Mouse (Mus musculus) hematopoietic stem cell, adult 5-6 weeks (primary cell): ENCODE measurements around the gene Tmem232. TPM values are rescaled to one million over a fixed set of nuclear protein-coding genes. Genes with fewer than 3 reads are reported as not detected.
"Not testable (repeated sequence)": the region's sequence is repeated elsewhere in the genome, so short reads cannot be mapped to it uniquely, and the experiment has no call there.

Experiments
- ATAC-seq, 2 experiments: fragments of 125-278 bp in 1 of 2; replicated peaks in 1 of 2; 2 replicates each; pipeline ENCODE4 v1.8.0; 2016 to 2017; ENCODE audit warnings: inconsistent platforms in 2 of 2, mild to moderate bottlenecking in 2 of 2, moderate number of reproducible peaks in 2 of 2, low read depth in 1 of 2, moderate TSS enrichment in 1 of 2; ENCODE audit not compliant: low FRiP score in 2 of 2, poor library complexity in 2 of 2, severe bottlenecking in 2 of 2, insufficient read depth in 1 of 2, low TSS enrichment in 1 of 2
- total RNA-seq: library from RNA; stranded (forward); fragments of 172-1452, 232-1000 nt; gene quantifications from 2 replicates; pipeline ENCODE4 v1.2.3, GENCODE M21; 2017

Gene Tmem232
- total RNA-seq, 1 experiment from 2014 or later, result not detected

DNA sequence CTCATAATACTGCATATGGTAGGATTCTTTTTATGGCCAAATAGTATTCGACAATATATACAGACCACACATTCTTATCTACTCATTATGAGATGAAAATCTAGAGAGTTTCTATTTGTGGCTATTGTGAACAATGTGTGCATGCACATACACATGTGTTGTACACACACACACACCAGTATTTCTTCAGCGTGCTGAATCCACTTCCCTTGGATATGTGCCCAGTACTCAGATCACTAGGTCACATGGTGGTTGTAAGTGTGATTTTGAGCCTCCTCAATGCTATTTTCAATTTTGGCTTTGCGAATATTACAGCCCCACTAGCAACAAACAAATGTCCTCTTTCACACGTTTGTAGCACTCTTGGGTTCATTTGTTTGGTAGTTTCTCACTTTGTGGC is 200.6 kb downstream of the Tmem232 start:
- no peak for ATAC-seq

DNA sequence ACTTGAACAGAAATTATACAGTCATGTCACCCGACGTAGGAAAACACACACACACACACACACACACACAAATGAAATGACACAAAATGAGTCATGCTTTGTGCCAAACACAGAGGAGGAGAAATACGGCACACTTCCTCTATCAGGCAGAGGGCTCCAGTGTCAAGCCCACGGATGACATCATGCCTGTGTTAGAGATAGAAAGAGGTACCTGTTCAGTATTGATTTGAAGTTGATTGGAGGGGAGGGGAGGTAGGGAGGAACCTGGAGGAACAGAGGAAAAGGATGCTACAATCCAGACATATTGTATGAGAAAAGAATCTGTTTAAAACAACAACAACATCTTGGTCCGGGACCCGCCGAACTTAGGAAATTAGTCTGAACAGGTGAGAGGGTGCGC is 209.8 kb downstream of the Tmem232 start:
- ATAC-seq, result no peak

DNA sequence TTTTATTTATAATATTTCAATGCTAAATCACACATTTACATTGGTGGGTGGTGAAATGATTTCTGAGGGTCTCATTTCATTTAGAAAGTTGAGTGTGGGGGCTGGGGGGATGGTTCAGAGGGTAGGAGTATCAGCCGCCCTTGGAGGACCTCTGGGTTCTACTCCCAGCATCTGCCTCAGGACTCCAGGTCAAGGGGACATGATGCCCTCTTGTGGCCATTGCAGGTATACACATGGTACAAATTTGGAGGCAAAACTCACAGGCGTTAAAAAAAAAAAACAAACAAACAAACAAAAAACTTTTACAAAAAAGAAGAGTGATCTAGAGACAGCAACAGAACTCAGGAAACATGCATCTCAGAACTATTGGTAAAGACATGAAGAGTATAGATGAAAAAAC is 215.3 kb downstream of the Tmem232 start:
- ATAC-seq, result peak; percentile 42 to 68; a peak in 2 of 4 replicates

DNA sequence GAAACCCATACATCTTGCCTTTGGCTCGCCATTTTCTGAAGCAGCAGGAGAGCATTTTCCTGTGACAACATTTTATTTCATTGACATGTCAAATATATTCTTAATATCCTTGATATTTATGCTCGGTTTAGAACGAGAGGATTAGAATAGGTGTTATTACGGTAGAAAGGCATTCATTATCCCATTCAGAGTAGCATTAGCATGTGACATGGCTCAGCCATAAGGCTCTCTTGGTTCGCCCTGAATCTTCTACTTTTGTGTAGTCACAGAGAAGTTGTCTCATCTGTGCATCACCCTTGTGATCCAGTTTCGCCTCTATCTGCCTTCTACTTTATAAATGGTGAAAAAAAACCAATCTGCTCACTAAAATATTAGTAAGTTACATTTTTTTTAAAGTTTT is 220.0 kb downstream of the Tmem232 start:
- no peak for ATAC-seq

DNA sequence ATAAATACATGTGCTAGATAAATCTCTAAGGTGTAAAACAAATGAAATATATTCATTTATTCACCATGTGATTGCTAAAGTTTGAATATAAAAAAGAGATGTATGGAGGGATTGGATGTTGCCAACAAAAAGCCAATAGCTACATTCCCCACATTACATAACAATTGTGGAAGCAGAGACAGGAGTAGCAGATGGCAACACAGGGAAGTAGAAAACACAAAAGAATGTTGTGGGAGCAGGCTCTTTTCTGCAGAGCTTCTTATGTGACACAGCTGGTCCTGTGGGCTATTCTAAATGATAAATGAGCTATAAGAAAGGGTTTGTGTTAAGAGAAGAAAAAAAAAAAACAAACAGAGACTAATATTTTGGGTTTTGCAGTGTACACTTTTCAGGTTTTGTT is 240.6 kb downstream of the Tmem232 start:
- no peak for ATAC-seq

DNA sequence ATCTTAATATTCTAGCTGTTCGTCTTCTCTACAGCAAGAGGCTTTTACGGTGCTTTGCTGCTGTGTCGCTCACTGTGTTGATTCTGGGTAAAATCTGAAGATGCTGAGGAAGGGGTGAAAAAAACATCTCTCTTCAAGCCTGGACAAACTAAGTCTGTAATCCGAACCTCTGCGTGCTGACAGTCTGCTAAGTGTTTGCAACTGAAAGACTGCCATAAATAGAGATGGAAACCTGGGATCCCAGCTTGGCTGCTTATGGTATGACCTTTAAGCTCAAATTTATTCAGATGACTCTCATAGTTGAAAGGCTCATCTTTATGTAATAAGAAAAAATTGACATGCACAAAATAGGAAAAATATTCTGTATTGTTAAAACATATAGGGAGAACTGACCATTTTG is 242.8 kb downstream of the Tmem232 start:
- ATAC-seq, result no peak

DNA sequence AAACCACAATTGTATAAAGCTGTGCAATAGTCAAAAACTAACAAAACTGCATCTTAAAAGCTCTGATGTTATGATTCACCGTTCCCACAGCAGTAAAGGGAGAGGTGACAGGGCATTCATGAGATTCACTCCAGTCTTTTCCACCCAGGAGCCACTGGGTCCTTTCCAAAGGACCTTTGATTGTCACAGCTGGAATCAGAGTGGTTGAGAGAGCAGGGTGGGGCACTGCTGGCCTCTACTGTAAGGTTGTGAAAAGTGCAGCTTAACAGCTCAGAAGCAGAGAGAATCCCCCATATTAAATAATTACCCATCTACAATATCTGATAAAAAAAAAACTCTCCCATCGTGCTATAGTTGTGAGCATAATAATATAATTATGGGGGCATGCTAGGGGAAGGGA is 288.4 kb downstream of the Tmem232 start:
- ATAC-seq, result no peak

DNA sequence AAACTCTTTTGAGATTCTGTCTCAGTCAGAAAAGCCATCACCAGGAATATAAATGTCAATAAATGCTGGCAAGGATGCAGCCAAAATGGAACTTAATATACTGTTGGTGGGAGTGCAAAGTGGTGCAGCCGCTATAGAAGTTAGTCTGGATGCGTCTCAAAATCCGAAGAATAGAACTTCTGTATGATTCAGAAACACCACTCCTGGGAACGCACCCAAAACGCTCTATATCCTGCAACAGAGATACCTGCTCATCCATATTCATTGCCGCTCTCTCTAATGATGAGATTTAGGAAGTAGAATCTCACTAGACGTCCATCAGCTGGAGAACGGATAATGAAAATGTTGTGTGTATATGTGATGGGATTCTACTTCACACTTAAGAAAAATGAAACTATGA is 290.3 kb downstream of the Tmem232 start:
- ATAC-seq, result no peak

DNA sequence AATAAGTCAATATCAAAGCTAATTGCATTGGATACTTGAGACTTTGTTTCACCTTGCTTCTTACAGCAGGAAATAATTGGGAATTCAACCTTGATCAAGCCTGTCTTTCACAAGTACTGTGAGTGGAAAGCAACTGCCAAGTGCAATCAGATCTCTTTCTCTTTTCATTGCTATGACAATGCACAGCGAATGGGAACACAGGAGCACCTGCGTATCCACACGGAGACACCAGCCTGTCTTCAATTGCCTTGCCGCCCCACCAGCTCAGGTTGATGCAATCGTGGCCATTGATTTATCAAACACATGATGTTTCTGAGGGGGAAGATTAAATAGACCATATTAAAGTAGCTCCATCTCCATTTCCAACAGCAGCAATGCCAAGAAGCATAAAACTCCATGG is 296.9 kb downstream of the Tmem232 start:
- no peak for ATAC-seq

DNA sequence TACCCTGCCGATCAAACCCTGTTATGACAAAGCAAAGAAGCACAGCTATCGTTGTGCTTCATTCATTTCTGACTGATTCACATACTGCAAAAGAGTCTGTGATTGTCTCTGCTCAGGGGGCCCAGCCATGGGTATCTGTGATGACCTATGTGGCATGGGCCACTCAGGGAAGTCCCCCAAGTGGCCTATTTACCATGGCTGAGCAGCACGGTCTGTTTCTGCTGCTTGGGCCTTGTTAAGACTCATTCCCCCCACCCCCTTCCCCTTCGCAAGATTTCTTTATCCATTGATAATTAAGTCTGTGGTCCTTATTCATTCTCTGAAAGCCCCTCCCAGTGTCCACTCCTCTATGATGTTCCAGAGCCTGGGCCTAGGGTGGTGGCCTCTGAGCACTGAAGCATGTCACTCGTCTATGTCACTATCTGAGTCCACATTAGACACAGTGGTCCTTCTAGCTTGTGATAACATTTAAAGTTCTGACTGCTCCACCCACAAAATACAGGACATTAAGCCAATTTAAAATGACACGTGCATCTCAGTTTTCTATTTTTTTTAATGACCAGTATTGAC is 315.1 kb downstream of the Tmem232 start:
- no peak for ATAC-seq

DNA sequence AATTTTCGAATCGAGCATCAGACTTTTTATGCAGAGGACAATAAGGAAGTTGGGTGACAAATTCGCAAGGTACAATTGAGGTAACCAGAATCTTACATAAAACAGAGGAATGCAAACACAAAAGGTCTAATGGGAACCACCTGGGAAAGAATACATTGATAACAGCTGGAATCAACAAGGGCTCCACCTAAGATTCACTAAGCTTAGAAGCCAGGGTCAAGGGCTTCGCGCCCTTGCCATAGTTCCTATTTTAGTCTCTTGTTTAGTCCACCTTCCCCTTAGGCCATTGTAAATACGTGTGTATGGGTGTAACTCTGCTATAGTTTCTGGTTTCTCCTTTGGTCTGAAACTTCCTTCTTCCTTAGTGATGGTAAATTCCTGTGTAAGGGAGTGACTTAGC is 318.9 kb downstream of the Tmem232 start:
- not testable (repeated sequence) for ATAC-seq

Other genes starting within 250 kb of the Tmem232 start
- gene Vapa, start 72.8 kb upstream of the Tmem232 start, total RNA-seq, result 69.5 and 113 TPM in 2 replicates
- not detected in 2 replicates for gene Txndc2, start 101.4 kb upstream of the Tmem232 start, total RNA-seq
- gene Rab31, start 232.0 kb upstream of the Tmem232 start, total RNA-seq, result 67.1 and 73.0 TPM in 2 replicates
- 50.5 and 51.6 TPM in 2 replicates for gene Ppp4r1, start 241.8 kb upstream of the Tmem232 start, total RNA-seq